Mouse (Mus musculus): ENCODE measurements around the gene Glmp. TPM values are rescaled to one million over a fixed set of nuclear protein-coding genes. Genes with fewer than 3 reads are reported as not detected.
"Not testable (repeated sequence)": the region's sequence is repeated elsewhere in the genome, so short reads cannot be mapped to it uniquely, and the experiment has no call there.

Gene Glmp
- total RNA-seq, 4 experiments from 2014 or later: 74.5 to 85.8 (median 82.1) TPM

DNA sequence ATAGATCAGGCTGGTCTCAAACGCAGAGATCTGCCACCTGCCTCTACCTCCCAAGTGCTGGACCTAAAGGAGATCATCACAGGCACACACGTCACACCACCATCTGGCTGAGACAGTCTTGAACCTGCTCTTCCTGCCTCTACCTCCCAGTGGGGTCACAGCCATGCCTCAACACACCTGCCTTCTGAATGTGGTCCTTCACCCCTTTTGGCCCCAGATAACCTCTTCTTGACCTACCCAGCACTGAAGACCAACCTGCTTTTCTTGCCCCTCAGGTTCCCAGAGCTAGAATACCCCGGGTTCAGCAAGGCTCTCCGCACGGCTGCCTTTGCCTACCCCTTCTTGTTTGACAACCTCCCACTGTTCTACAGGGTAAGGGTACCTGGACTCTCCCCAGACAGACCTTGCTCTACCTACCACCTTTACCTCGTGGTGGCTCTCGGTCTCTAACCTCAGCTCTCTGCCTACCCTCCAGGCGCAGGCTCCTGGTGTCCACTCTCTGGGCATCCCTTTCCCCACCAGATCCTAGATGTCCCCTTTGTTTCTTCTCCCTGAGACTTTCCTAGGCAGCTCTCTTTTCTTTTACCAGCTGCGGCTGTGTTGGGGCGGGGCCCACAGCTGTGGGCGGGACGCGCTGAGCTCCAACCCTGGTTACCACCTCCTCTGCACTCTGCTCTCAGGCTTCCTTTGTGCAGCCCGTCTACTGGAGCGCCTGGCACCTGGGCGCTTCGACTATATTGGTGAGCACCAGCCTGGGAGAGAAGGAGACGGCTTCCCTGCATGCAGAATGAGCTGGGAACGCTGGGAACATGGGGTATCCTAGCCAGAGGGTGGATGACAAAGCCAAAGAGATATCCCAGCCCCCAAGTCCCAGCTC lies 51.2 kb downstream of the Glmp start:
- not testable (repeated sequence) for DNase-seq (ENCODE audit: low spot score)

DNA sequence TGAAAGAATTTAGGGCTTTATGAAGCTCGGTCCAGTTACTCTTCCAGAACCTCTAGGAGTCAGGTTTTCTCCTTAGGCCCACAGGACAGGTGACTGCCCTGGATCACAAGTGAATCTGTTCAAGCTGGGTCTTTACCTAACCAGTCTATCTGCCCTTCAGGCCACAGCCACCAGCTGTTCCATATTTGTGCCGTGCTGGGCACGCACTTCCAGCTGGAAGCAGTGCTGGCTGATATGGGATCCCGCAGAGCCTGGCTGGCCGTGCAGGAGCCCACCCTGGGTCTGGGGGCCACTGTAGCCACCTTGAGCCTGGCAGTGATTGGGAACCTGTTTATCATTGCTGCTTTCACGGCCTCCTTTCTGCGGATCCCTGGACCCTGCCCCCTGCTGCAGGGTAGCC lies 51.8 kb downstream of the Glmp start:
- DNase-seq (ENCODE audit: low spot score): not testable (repeated sequence)

DNA sequence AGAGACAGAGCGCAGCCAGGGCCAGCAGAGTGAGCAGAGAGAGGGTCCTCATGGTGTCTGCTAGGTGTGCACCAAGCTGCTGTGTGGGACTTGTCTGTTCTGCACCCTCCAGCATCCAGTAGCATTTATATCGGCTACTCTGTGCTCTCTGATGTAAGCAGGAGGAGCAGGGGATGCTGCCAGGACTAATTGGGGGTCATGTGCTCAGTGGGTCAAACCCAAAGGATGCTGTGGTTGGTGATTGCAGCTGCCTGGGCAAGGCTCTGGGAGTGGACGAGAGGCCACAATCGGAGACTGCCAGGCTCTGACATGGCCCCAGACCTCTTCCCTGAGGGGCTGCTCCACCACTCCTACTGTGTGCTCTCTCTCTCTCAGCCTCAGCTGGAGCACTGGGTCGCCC lies 53.8 kb downstream of the Glmp start, which contains the start of gene Bglap2:
Gene Bglap2, minus strand, starts transcription at position 101 of the 400 bp plus-strand sequence.
- not testable (repeated sequence) for DNase-seq (ENCODE audit: low spot score)

Other genes starting within 250 kb of the Glmp start
- not detected for gene Ttc24, start 246.7 kb upstream of the Glmp start, total RNA-seq (2022)
- gene Iqgap3, start 243.1 kb upstream of the Glmp start, total RNA-seq (2022): under 1 TPM; 0.22 to 0.80 (median 0.45) TPM
- gene Mef2d, start 182.7 kb upstream of the Glmp start, total RNA-seq (2022): 100 to 1,000 TPM; 125 to 139 (median 131) TPM
- not detected for gene Rhbg, start 70.3 kb upstream of the Glmp start, total RNA-seq (2022)
- under 1 TPM in 3 of 4 experiments, not detected in 1; 0.25 to 0.44 (median 0.29) TPM for gene Gm38392, start 37.8 kb upstream of the Glmp start, total RNA-seq (2022)
- 10 to 100 TPM in 1 of 4 experiments, 1 to 10 TPM in 3; 5.6 to 12.0 (median 7.5) TPM for gene Tsacc, start 28.0 kb upstream of the Glmp start, total RNA-seq (2022)
- 100 to 1,000 TPM; 146 to 187 (median 164) TPM for gene Cct3, start 27.9 kb upstream of the Glmp start, total RNA-seq (2022)
- 1 to 10 TPM; 1.6 to 4.0 (median 2.0) TPM for gene Tmem79, start 11.1 kb downstream of the Glmp start, total RNA-seq (2022)
- gene Smg5, start 11.2 kb downstream of the Glmp start, total RNA-seq (2022): 10 to 100 TPM; 42.6 to 57.6 (median 56.5) TPM
- under 1 TPM in 3 of 4 experiments, not detected in 1; 0.53 to 0.85 (median 0.69) TPM for gene Paqr6, start 39.6 kb downstream of the Glmp start, total RNA-seq (2022)
- gene Bglap3, start 47.7 kb downstream of the Glmp start, total RNA-seq (2022): not detected
- not detected for gene Bglap2, start 53.7 kb downstream of the Glmp start, total RNA-seq (2022)
- gene Bglap, start 59.4 kb downstream of the Glmp start, total RNA-seq (2022): not detected
- gene Pmf1, start 85.3 kb downstream of the Glmp start, total RNA-seq (2022): 10 to 100 TPM; 16.2 to 19.9 (median 16.7) TPM
- 10 to 100 TPM; 13.1 to 14.7 (median 14.1) TPM for gene Slc25a44, start 100.1 kb downstream of the Glmp start, total RNA-seq (2022)
- 1 to 10 TPM; 2.6 to 4.7 (median 3.8) TPM for gene Sema4a, start 136.2 kb downstream of the Glmp start, total RNA-seq (2022)
- gene Lmna, start 184.9 kb downstream of the Glmp start, total RNA-seq (2022): 100 to 1,000 TPM; 112 to 127 (median 118) TPM
- under 1 TPM; 0.28 to 0.44 (median 0.33) TPM for gene Mex3a, start 207.4 kb downstream of the Glmp start, total RNA-seq (2022)
- gene Rab25, start 223.3 kb downstream of the Glmp start, total RNA-seq (2022): not detected
- gene Lamtor2, start 228.1 kb downstream of the Glmp start, total RNA-seq (2022): 100 to 1,000 TPM; 104 to 116 (median 107) TPM
- 10 to 100 TPM; 68.8 to 90.5 (median 77.6) TPM for gene Ubqln4, start 228.7 kb downstream of the Glmp start, total RNA-seq (2022)